Mouse (Mus musculus): ENCODE results near the gene Btbd19. TPM values are rescaled to one million over a fixed set of nuclear protein-coding genes. Genes with fewer than 3 reads are reported as not detected.
A peak's percentile ranks its signal among the peaks of the same experiment; 100 is the strongest.

Btbd19 gene
- polyA plus RNA-seq, 1 experiment, result 4.5 TPM

DNA sequence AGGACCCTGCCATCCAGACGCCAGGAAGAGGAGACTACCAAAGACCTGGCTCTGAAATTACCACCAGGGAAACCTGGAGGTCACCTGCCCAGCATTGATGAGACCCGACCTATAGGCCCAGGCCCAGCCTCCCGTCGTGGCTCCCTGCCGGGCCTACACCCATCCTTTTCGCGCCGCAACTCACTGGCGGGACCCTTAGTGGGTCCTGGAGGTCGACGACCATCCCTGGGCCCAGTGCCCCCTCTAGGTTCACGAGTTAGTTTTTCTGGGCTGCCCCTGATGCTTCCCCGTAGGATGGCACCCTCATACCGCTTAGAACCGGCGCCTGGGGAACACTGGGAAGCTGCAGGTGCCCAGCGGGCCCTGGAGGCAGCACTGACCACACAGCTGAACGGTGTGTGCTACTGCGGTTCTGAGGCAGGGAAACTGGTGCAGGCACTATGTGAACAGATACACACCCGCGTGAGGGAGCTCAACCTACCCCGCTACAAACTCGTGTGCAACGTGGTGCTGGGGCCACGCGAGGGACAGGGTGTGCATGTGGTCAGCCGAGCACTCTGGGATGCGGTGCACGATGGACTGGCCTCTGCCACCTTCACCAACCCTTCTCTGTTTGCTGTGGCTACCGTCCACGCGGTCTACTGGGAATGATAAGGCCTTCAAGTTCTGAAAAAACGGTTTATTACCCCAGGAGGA lies 2.6 kb upstream of the Btbd19 start:
- H3K4me1 ChIP-seq (ENCODE audit: control insufficient read depth, insufficient read depth, insufficient read length, low read length), result peaks cover 27% of the 10 kb centered on the region
- H3K4me3 ChIP-seq (ENCODE audit: low read depth, low read length), result no peak overlapping the region
- WGBS, result 88% methylated on average over 33 of the region's 33 CpGs
- peaks cover 20% of the 10 kb centered on the region for H3K36me3 ChIP-seq (ENCODE audit: control insufficient read depth, insufficient read depth, low read length)
- H3K27ac ChIP-seq (ENCODE audit: insufficient read depth, low read depth, low read length), result no peak overlapping the region
- no peaks in the 10 kb centered on the region for H3K27me3 ChIP-seq (ENCODE audit: control insufficient read depth, insufficient read depth, low read length)
- TF ChIP-seq CTCF (IDR thresholded peaks at IDR 0.05; ENCODE audit: extremely low read depth, insufficient read length, insufficient replicate concordance, low read depth, low read length), result no peak
- TF ChIP-seq POLR2A (IDR thresholded peaks at IDR 0.05; ENCODE audit: low read depth, low read length), result no peak

- WGBS, result 72% methylated on average over 9 of the region's 9 CpGs
- H3K4me1 ChIP-seq (ENCODE audit: control insufficient read depth, insufficient read depth, insufficient read length, low read length), result peaks cover 25% of the 10 kb centered on the region
- H3K27me3 ChIP-seq (ENCODE audit: control insufficient read depth, insufficient read depth, low read length), result no peaks in the 10 kb centered on the region
- peaks cover 20% of the 10 kb centered on the region for H3K36me3 ChIP-seq (ENCODE audit: control insufficient read depth, insufficient read depth, low read length)
- H3K4me3 ChIP-seq (ENCODE audit: low read depth, low read length), result no peak within 1 kb of the TSS
- H3K27ac ChIP-seq (ENCODE audit: insufficient read depth, low read depth, low read length), result peak within 1 kb of the TSS; percentile 95
- no peak for TF ChIP-seq POLR2A (IDR thresholded peaks at IDR 0.05; ENCODE audit: low read depth, low read length)
- no peak for TF ChIP-seq CTCF (IDR thresholded peaks at IDR 0.05; ENCODE audit: extremely low read depth, insufficient read length, insufficient replicate concordance, low read depth, low read length)
Measured at GRCm38 (mm10) chr4:117126675-117127290, 1.3 kb upstream of the Btbd19 start, which contains the start of gene Tctex1d4. TSS of gene Tctex1d4 (plus strand) at chr4:117126794.

GRCm38 (mm10) chr4:117125910-117126674 lies 567 bp upstream of the Btbd19 start:
- H3K4me1 ChIP-seq (ENCODE audit: control insufficient read depth, insufficient read depth, insufficient read length, low read length), result peaks cover 28% of the 10 kb centered on the region
- H3K4me3 ChIP-seq (ENCODE audit: low read depth, low read length), result no peak overlapping the region
- H3K27me3 ChIP-seq (ENCODE audit: control insufficient read depth, insufficient read depth, low read length), result no peaks in the 10 kb centered on the region
- WGBS, result 54% methylated on average over 15 of the region's 15 CpGs
- H3K27ac ChIP-seq (ENCODE audit: insufficient read depth, low read depth, low read length), result peak overlapping the region; percentile 95
- H3K36me3 ChIP-seq (ENCODE audit: control insufficient read depth, insufficient read depth, low read length), result peaks cover 17% of the 10 kb centered on the region
- TF ChIP-seq CTCF (IDR thresholded peaks at IDR 0.05; ENCODE audit: extremely low read depth, insufficient read length, insufficient replicate concordance, low read depth, low read length), result no peak
- TF ChIP-seq POLR2A (IDR thresholded peaks at IDR 0.05; ENCODE audit: low read depth, low read length), result no peak

DNA sequence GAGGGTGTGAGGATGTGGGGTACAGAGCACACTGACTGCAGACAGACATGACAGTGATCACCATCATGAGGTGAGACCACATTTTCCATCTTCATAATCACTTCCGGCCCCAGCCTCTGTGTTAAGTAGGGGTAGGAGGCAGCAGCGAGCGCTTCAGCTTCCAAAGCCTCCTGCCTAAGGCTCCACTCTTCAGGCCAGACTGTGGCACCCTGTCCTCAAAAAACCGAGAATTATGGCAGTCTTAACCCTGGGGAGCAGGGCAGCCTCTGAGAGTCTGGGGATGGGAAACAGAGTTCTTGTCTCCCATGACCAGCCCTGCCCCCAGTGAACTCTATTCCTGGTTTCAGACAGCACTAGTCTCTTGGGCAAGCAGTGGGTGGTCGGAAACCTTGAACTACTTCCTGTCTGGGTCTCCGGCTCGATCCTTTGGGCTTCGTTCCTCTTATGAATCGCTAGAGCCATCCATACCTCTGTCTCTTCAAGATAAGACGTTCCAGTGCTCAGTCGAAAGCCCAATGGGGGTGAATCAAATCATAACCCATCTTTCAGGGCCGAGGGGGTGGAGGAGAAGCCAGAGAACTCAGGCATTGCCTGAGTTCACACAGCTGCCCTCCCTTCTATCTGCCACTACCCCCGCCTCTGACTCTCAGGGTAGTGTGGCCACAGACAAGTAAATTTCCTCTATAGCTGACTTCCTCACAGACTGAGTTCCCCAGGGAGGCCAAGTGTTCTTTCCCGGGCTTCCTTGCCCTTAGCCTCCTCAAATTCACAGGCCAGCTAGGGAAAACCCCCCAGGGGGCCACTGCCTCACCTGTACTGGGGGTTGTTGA lies 792 bp downstream of the Btbd19 start:
- no peak for TF ChIP-seq CTCF (IDR thresholded peaks at IDR 0.05; ENCODE audit: extremely low read depth, insufficient read length, insufficient replicate concordance, low read depth, low read length)
- no peak; the same call in 1 of the 2 replicates for TF ChIP-seq POLR2A (IDR thresholded peaks at IDR 0.05; ENCODE audit: low read depth, low read length)
- Histone ChIP-seq H3K36me3 (ENCODE audit: control insufficient read depth, insufficient read depth, low read length) (peaks cover 13% of the 10 kb centered on the region), H3K27ac (ENCODE audit: insufficient read depth, low read depth, low read length) (peak overlapping the region; percentile 95), H3K4me1 (ENCODE audit: control insufficient read depth, insufficient read depth, insufficient read length, low read length) (peaks cover 32% of the 10 kb centered on the region), H3K27me3 (ENCODE audit: control insufficient read depth, insufficient read depth, low read length) (no peaks in the 10 kb centered on the region), H3K4me3 (ENCODE audit: low read depth, low read length) (no peak overlapping the region)
- 62% methylated on average over 14 of the region's 14 CpGs for WGBS

- no peaks in the 10 kb centered on the region for H3K27me3 ChIP-seq (ENCODE audit: control insufficient read depth, insufficient read depth, low read length)
- H3K4me1 ChIP-seq (ENCODE audit: control insufficient read depth, insufficient read depth, insufficient read length, low read length), result peaks cover 32% of the 10 kb centered on the region
- no peak for TF ChIP-seq POLR2A (IDR thresholded peaks at IDR 0.05; ENCODE audit: low read depth, low read length)
- TF ChIP-seq CTCF (IDR thresholded peaks at IDR 0.05; ENCODE audit: extremely low read depth, insufficient read length, insufficient replicate concordance, low read depth, low read length), result no peak
- peak overlapping the region; percentile 95 for H3K27ac ChIP-seq (ENCODE audit: insufficient read depth, low read depth, low read length)
- peaks cover 12% of the 10 kb centered on the region for H3K36me3 ChIP-seq (ENCODE audit: control insufficient read depth, insufficient read depth, low read length)
- no peak overlapping the region for H3K4me3 ChIP-seq (ENCODE audit: low read depth, low read length)
- WGBS, result 85% methylated on average over 3 of the region's 3 CpGs
Measured at GRCm38 (mm10) chr4:117124218-117124517, 1.4 kb downstream of the Btbd19 start.

GRCm38 (mm10) chr4:117123546-117124217 lies 1.8 kb downstream of the Btbd19 start:
- H3K27ac ChIP-seq (ENCODE audit: insufficient read depth, low read depth, low read length), result peak overlapping the region; percentile 20
- 51% methylated on average over 9 of the region's 9 CpGs for WGBS
- TF ChIP-seq CTCF (IDR thresholded peaks at IDR 0.05; ENCODE audit: extremely low read depth, insufficient read length, insufficient replicate concordance, low read depth, low read length), result no peak
- TF ChIP-seq POLR2A (IDR thresholded peaks at IDR 0.05; ENCODE audit: low read depth, low read length), result no peak

More at GRCm38 (mm10) chr4:117123546-117124217, 1.8 kb downstream of the Btbd19 start:
- H3K4me3 ChIP-seq (ENCODE audit: low read depth, low read length), result no peak overlapping the region
- H3K27me3 ChIP-seq (ENCODE audit: control insufficient read depth, insufficient read depth, low read length), result no peaks in the 10 kb centered on the region
- H3K4me1 ChIP-seq (ENCODE audit: control insufficient read depth, insufficient read depth, insufficient read length, low read length), result peaks cover 32% of the 10 kb centered on the region
- H3K36me3 ChIP-seq (ENCODE audit: control insufficient read depth, insufficient read depth, low read length), result peaks cover 7% of the 10 kb centered on the region
